Mouse (Mus musculus) forebrain, embryonic 14.5 days (tissue): ENCODE measurements around the gene Sgpp2. TPM values are rescaled to one million over a fixed set of nuclear protein-coding genes. Genes with fewer than 3 reads are reported as not detected.
A peak's percentile ranks its signal among the peaks of the same experiment; 100 is the strongest.

Source experiments
- ATAC-seq: fragments of 200-750 bp; cut with Nextera tagmentation; 2 replicates; pipeline ENCODE4 v1.8.0; 2017; ENCODE audit warnings: mild to moderate bottlenecking, moderate library complexity
- DNase-seq: peaks from one replicate; pipeline ENCODE4 v3.0.0-alpha.2; 2015; ENCODE audit warnings: low spot score
- H3K27ac ChIP-seq: fragments of 300-500 bp; sonication (generic); 2 replicates; pipeline ENCODE4 v1.5.1; 2014; ENCODE audit warnings: low read depth, mild to moderate bottlenecking, control low read depth, low read length, moderate library complexity
- H3K27me3 ChIP-seq: fragments of 300-500 bp; sonication (generic); replicated peaks from 2 replicates; pipeline ENCODE4 v1.6.1; 2014; ENCODE audit warnings: low read length, control low read depth, mixed read lengths; ENCODE audit not compliant: control insufficient read depth, insufficient read depth
- H3K36me3 ChIP-seq: fragments of 300-500 bp; sonication (generic); 2 replicates; pipeline ENCODE4 v1.6.1; 2014; ENCODE audit warnings: low read length, control low read depth; ENCODE audit not compliant: control insufficient read depth, insufficient read depth
- H3K4me1 ChIP-seq: fragments of 300-500 bp; sonication (generic); 2 replicates; pipeline ENCODE4 v1.6.1; 2014; ENCODE audit warnings: antibody characterized with exemption, low read length, control low read depth; ENCODE audit not compliant: control insufficient read depth, insufficient read depth
- H3K4me2 ChIP-seq: fragments of 300-500 bp; sonication (generic); 2 replicates; pipeline ENCODE4 v1.6.1; 2014; ENCODE audit warnings: mild to moderate bottlenecking, control low read depth, low read length
- H3K4me3 ChIP-seq: fragments of 300-500 bp; sonication (generic); 2 replicates; pipeline ENCODE4 v1.5.1; 2014; ENCODE audit warnings: low read depth, low read length, control low read depth
- H3K9ac ChIP-seq: fragments of 300-500 bp; sonication (generic); 2 replicates; pipeline ENCODE4 v1.6.1; 2014; ENCODE audit warnings: mild to moderate bottlenecking, low read length, control low read depth, moderate library complexity
- H3K9me3 ChIP-seq: fragments of 300-500 bp; sonication (generic); replicated peaks from 2 replicates; pipeline ENCODE4 v1.6.1; 2016; ENCODE audit warnings: low read length, control low read depth, mixed read lengths; ENCODE audit not compliant: control insufficient read depth
- WGBS: fragments of 180-500 bp; shearing (Covaris S2); extraction: QIAGEN DNeasy Blood & Tissue Kit; methylation state at CpG from one replicate; pipeline ENCODE4 v1.1.7; 2014; 5-methylcytosine and 5-hydroxymethylcytosine counted together
- polyA plus RNA-seq: library from polyadenylated mRNA; unstranded; fragments of >200 nt; fragmentation: Nextera tagmentation; extraction: Ambion mirVana; gene quantifications from 2 replicates; pipeline ENCODE4 v1.2.1, GENCODE M21; 2014

The Sgpp2 gene
- polyA plus RNA-seq, 1 experiment from 2014 or later, result 0.10 TPM

- H3K9me3 ChIP-seq, result no peaks in the 10 kb centered on the region
- no peaks in the 10 kb centered on the region for H3K27me3 ChIP-seq
- no peak overlapping the region for H3K4me2 ChIP-seq
- peaks cover 2% of the 10 kb centered on the region; the same call in 1 of the 2 replicates for H3K4me1 ChIP-seq
- H3K9ac ChIP-seq, result no peak overlapping the region
- H3K27ac ChIP-seq, result no peak overlapping the region
- no peak for ATAC-seq
- no peaks in the 10 kb centered on the region for H3K36me3 ChIP-seq
- H3K4me3 ChIP-seq, result no peak overlapping the region
- WGBS, result 90% methylated on average over 5 of the region's 5 CpGs
- no peak for DNase-seq
Measured at GRCm38 (mm10) chr1:78373836-78374235, 63.7 kb downstream of the Sgpp2 start.

GRCm38 (mm10) chr1:78375058-78375457 lies 64.9 kb downstream of the Sgpp2 start:
- Histone ChIP-seq H3K27ac (no peak overlapping the region), H3K4me3 (no peak overlapping the region), H3K4me1 (peaks cover 2% of the 10 kb centered on the region; the same call in 1 of the 2 replicates), H3K36me3 (no peaks in the 10 kb centered on the region), H3K9ac (no peak overlapping the region), H3K27me3 (no peaks in the 10 kb centered on the region), H3K4me2 (no peak overlapping the region), H3K9me3 (no peaks in the 10 kb centered on the region)
- 90% methylated on average over 3 of the region's 3 CpGs for WGBS
- ATAC-seq, result no peak
- DNase-seq, result no peak

- H3K36me3 ChIP-seq, result no peaks in the 10 kb centered on the region
- ATAC-seq (peak; percentile 7; the same call in 1 of the 2 replicates), DNase-seq (peak; percentile 41)
- H3K4me1 ChIP-seq, result no peaks in the 10 kb centered on the region
- H3K9me3 ChIP-seq, result no peaks in the 10 kb centered on the region
- WGBS, result 88% methylated on average over 4 of the region's 4 CpGs
- H3K27ac ChIP-seq, result no peak overlapping the region
- H3K9ac ChIP-seq, result no peak overlapping the region
- no peak overlapping the region for H3K4me3 ChIP-seq
- no peak overlapping the region for H3K4me2 ChIP-seq
- H3K27me3 ChIP-seq, result no peaks in the 10 kb centered on the region
Measured at GRCm38 (mm10) chr1:78380950-78381349, 70.8 kb downstream of the Sgpp2 start.

- no peaks in the 10 kb centered on the region for H3K9me3 ChIP-seq
- DNase-seq, result no peak
- 32% methylated on average over 4 of the region's 4 CpGs for WGBS
Measured at GRCm38 (mm10) chr1:78387854-78388253, 77.7 kb downstream of the Sgpp2 start.

GRCm38 (mm10) chr1:78388848-78389247 lies 78.7 kb downstream of the Sgpp2 start:
- no peaks in the 10 kb centered on the region for H3K9me3 ChIP-seq
- H3K4me3 ChIP-seq, result no peak overlapping the region
- H3K9ac ChIP-seq, result no peak overlapping the region
- no peaks in the 10 kb centered on the region for H3K4me1 ChIP-seq
- 1% methylated on average over 3 of the region's 3 CpGs for WGBS
- no peaks in the 10 kb centered on the region for H3K27me3 ChIP-seq
- no peaks in the 10 kb centered on the region for H3K36me3 ChIP-seq
- H3K4me2 ChIP-seq, result no peak overlapping the region
- ATAC-seq (no peak), DNase-seq (no peak)
- no peak overlapping the region for H3K27ac ChIP-seq

More at GRCm38 (mm10) chr1:78387854-78388253, 77.7 kb downstream of the Sgpp2 start:
- Histone ChIP-seq H3K27ac (no peak overlapping the region), H3K36me3 (no peaks in the 10 kb centered on the region), H3K4me3 (no peak overlapping the region), H3K27me3 (no peaks in the 10 kb centered on the region), H3K4me1 (no peaks in the 10 kb centered on the region), H3K9ac (no peak overlapping the region), H3K4me2 (no peak overlapping the region)
- ATAC-seq, result no peak

- H3K27ac ChIP-seq, result no peak overlapping the region
- H3K4me1 ChIP-seq, result no peaks in the 10 kb centered on the region
- H3K9ac ChIP-seq, result no peak overlapping the region
- H3K4me2 ChIP-seq, result no peak overlapping the region
- no peaks in the 10 kb centered on the region for H3K36me3 ChIP-seq
- H3K9me3 ChIP-seq, result no peaks in the 10 kb centered on the region
- DNase-seq (no peak), ATAC-seq (no peak)
- 74% methylated on average over 8 of the region's 8 CpGs for WGBS
- no peak overlapping the region for H3K4me3 ChIP-seq
- H3K27me3 ChIP-seq, result no peaks in the 10 kb centered on the region
Measured at GRCm38 (mm10) chr1:78395191-78395735, 85.1 kb downstream of the Sgpp2 start.

- DNase-seq, result no peak
- Histone ChIP-seq H3K27ac (no peak overlapping the region), H3K4me3 (no peak overlapping the region), H3K4me2 (no peak overlapping the region), H3K36me3 (no peaks in the 10 kb centered on the region), H3K4me1 (no peaks in the 10 kb centered on the region), H3K27me3 (no peaks in the 10 kb centered on the region), H3K9me3 (no peaks in the 10 kb centered on the region), H3K9ac (no peak overlapping the region)
- WGBS, result 42% methylated on average over 6 of the region's 6 CpGs
- no peak for ATAC-seq
Measured at GRCm38 (mm10) chr1:78395737-78396136, 85.6 kb downstream of the Sgpp2 start.

GRCm38 (mm10) chr1:78396320-78396913 lies 86.3 kb downstream of the Sgpp2 start:
- DNase-seq, result no peak
- ATAC-seq, result no peak

GRCm38 (mm10) chr1:78399755-78400154 lies 89.6 kb downstream of the Sgpp2 start:
- DNase-seq (no peak), ATAC-seq (no peak)

More at GRCm38 (mm10) chr1:78396320-78396913, 86.3 kb downstream of the Sgpp2 start:
- Histone ChIP-seq H3K9me3 (no peaks in the 10 kb centered on the region), H3K27ac (no peak overlapping the region), H3K36me3 (no peaks in the 10 kb centered on the region), H3K4me3 (no peak overlapping the region), H3K27me3 (no peaks in the 10 kb centered on the region), H3K4me2 (no peak overlapping the region), H3K4me1 (no peaks in the 10 kb centered on the region), H3K9ac (no peak overlapping the region)
- 51% methylated on average over 8 of the region's 8 CpGs for WGBS

More at GRCm38 (mm10) chr1:78399755-78400154, 89.6 kb downstream of the Sgpp2 start:
- H3K4me2 ChIP-seq, result no peak overlapping the region
- H3K36me3 ChIP-seq, result no peaks in the 10 kb centered on the region
- H3K27me3 ChIP-seq, result no peaks in the 10 kb centered on the region
- no peak overlapping the region for H3K27ac ChIP-seq
- 83% methylated on average over 3 of the region's 3 CpGs for WGBS
- no peak overlapping the region for H3K9ac ChIP-seq
- H3K4me1 ChIP-seq, result no peaks in the 10 kb centered on the region
- H3K9me3 ChIP-seq, result no peaks in the 10 kb centered on the region
- no peak overlapping the region for H3K4me3 ChIP-seq
